Mouse (Mus musculus): ENCODE data around the gene Lsg1. TPM values are rescaled to one million over a fixed set of nuclear protein-coding genes. Genes with fewer than 3 reads are reported as not detected.

Gene Lsg1
- polyA plus RNA-seq, 1 experiment = 11.9 TPM

DNA sequence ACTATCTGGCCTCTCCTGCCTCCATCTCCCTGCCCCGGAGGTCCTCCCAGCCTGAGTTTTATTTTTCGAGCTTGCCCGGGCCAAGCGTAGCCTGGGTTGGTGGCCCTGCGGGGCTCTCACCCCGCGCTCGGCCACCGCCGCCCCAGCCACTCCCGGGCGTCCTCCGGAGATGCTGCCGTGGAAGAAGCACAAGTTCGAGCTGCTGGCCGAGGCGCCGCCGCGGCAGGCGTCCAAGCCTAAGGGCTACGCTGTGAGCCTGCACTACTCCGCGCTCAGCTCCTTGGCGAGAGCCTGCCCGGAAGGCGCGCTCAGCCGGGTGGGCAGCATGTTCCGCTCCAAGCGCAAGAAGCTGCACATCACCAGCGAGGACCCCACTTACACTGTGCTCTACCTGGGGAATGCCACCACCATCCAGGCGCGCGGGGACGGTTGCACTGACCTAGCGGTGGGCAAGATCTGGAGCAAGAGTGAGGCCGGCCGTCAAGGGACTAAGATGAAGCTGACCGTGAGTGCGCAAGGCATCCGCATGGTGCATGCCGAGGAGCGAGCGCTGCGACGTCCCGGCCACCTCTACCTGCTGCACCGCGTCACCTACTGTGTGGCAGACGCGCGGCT, 13.1 kb upstream of the Lsg1 start:
- TF ChIP-seq CTCF (IDR thresholded peaks at IDR 0.05; ENCODE audit: control insufficient read depth, insufficient read depth, insufficient replicate concordance, low read depth, low read length) (no peak), POLR2A (IDR thresholded peaks at IDR 0.05; ENCODE audit: control insufficient read depth, low read depth, low read length) (no peak)
- H3K4me1 ChIP-seq (ENCODE audit: control insufficient read depth, insufficient read depth, low read length) = peaks cover 13% of the 10 kb centered on the region
- H3K27me3 ChIP-seq (ENCODE audit: control insufficient read depth, insufficient read depth, low read length) = no peaks in the 10 kb centered on the region
- H3K4me3 ChIP-seq (ENCODE audit: control insufficient read depth, low read depth, low read length) = peak overlapping the region; percentile 58
- no peak overlapping the region for H3K27ac ChIP-seq (ENCODE audit: control insufficient read depth, insufficient read depth, low read depth, low read length)
- H3K36me3 ChIP-seq (ENCODE audit: control insufficient read depth, insufficient read depth, low read length) = no peaks in the 10 kb centered on the region

DNA sequence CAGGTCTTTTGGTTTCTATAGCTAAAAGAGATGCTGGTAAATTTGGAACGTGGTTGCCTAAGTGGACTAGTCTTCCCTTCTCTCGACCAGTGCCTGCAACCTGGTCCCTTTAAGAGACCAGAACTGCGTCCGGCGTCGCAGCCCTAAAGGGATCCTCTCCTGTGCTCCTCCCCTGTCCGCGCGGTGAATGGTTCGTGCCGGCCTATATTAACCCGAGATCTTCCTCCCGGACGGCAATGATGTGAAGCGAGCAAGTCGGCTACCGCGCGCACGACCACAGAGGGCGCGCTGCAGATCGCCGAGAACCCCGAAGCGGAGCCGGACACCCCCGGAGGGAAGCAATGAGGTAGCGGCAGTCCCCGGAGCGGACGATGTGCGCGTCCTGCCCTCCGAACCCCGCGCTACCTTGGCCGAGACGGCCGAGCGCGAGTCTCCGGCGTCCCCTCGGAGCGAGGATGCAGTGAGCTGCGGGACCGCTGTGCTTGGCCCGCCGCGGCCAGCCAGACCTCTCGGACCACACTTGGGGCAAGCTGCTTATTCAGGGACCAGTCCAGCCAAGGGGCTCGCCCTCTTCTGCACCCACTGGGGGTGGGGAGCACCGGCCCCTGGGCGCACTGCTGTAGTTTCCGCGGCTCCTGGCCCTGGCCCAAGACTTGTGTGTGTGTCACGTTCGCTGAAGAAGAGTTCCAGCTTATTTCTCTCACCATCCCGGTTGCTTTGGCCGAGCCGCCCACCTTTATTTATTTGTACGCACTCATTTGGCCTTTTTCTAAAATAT, 12.3 kb upstream of the Lsg1 start, which contains the start of gene Fam43a:
Gene Fam43a, plus strand, starts transcription at position 233 of the 778 bp plus-strand sequence.
- Histone ChIP-seq H3K4me3 (ENCODE audit: control insufficient read depth, low read depth, low read length) (peak within 1 kb of the TSS; percentile 80), H3K36me3 (ENCODE audit: control insufficient read depth, insufficient read depth, low read length) (no peaks in the 10 kb centered on the region), H3K27me3 (ENCODE audit: control insufficient read depth, insufficient read depth, low read length) (no peaks in the 10 kb centered on the region), H3K27ac (ENCODE audit: control insufficient read depth, insufficient read depth, low read depth, low read length) (no peak within 1 kb of the TSS), H3K4me1 (ENCODE audit: control insufficient read depth, insufficient read depth, low read length) (peaks cover 13% of the 10 kb centered on the region)
- TF ChIP-seq POLR2A (IDR thresholded peaks at IDR 0.05; ENCODE audit: control insufficient read depth, low read depth, low read length) (no peak), CTCF (IDR thresholded peaks at IDR 0.05; ENCODE audit: control insufficient read depth, insufficient read depth, insufficient replicate concordance, low read depth, low read length) (no peak)

DNA sequence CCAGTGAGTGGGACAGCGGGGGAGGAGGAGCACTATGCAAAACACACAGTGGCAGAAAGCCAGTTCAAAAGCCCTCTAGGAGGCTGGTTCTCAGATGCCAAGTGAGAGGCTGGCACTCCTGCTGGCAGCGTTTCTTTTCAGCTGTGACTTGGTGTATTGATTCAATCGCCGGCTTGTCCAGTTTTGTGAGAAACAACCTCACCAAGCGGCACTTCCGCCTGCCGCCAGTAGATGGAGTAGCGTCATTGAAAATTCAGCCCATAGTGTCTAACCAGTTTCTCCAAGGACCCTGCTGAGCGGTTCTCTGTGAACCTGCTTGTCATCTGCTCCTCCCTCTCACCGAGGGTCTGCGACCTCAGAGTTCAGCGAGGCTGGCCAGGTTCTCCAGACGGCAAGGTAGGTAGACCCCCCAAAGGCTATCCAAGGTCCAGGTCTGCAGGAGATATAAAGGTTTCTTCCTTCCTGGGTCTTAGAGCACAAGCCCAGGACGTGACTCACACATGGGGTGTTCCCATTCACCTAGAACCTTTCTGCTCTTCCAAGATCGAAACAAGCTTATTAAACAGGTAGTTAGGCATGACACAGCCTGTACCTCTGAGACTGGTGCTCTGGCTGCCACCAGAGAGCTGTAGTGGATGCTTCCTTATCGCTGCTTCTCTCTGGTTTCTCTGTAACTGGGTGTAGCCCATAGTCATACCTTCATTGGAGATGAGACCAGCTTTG, 9.7 kb upstream of the Lsg1 start:
- Histone ChIP-seq H3K4me3 (ENCODE audit: control insufficient read depth, low read depth, low read length) (no peak overlapping the region), H3K36me3 (ENCODE audit: control insufficient read depth, insufficient read depth, low read length) (no peaks in the 10 kb centered on the region), H3K4me1 (ENCODE audit: control insufficient read depth, insufficient read depth, low read length) (peaks cover 13% of the 10 kb centered on the region), H3K27me3 (ENCODE audit: control insufficient read depth, insufficient read depth, low read length) (no peaks in the 10 kb centered on the region), H3K27ac (ENCODE audit: control insufficient read depth, insufficient read depth, low read depth, low read length) (no peak overlapping the region)
- TF ChIP-seq POLR2A (IDR thresholded peaks at IDR 0.05; ENCODE audit: control insufficient read depth, low read depth, low read length) (no peak), CTCF (IDR thresholded peaks at IDR 0.05; ENCODE audit: control insufficient read depth, insufficient read depth, insufficient replicate concordance, low read depth, low read length) (peak; percentile 78)

DNA sequence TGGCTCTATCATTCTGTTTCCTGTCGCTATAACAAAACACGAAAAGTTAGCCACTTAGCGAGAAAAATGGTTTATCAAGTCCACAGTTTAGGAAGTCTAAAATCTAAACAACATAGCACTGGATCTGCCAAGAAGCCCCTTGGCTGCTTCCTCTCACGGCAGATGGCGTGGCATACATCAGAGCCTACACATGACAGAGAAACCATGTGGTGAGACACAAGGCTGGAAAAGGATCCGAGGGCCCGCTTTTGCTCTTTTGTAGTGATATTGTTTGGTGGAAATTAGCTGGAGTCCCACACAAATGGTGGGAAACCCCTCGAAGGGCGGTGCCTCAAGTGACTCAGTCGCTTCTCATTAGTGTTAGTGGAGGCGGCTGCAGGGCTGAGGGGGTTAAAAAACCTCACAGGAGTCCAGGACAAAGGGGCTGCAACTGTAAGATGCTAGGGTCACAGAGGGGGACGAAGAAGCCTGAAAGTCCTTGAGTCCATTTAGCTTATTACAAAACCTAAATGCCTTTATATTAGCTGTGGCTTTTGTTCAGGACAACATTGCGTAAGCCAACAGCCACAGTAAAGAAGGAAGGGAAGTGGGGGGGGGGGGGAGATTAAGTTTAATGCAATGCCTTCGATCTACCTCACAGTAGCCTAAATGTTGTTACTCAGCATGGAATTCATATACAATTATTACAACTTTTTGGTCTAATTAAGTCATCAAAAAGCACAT, 8.6 kb upstream of the Lsg1 start:
- Histone ChIP-seq H3K27ac (ENCODE audit: control insufficient read depth, insufficient read depth, low read depth, low read length) (no peak overlapping the region), H3K27me3 (ENCODE audit: control insufficient read depth, insufficient read depth, low read length) (no peaks in the 10 kb centered on the region), H3K4me3 (ENCODE audit: control insufficient read depth, low read depth, low read length) (no peak overlapping the region), H3K36me3 (ENCODE audit: control insufficient read depth, insufficient read depth, low read length) (no peaks in the 10 kb centered on the region), H3K4me1 (ENCODE audit: control insufficient read depth, insufficient read depth, low read length) (peaks cover 9% of the 10 kb centered on the region)
- TF ChIP-seq POLR2A (IDR thresholded peaks at IDR 0.05; ENCODE audit: control insufficient read depth, low read depth, low read length) = no peak
- no peak for TF ChIP-seq CTCF (IDR thresholded peaks at IDR 0.05; ENCODE audit: control insufficient read depth, insufficient read depth, insufficient replicate concordance, low read depth, low read length)

DNA sequence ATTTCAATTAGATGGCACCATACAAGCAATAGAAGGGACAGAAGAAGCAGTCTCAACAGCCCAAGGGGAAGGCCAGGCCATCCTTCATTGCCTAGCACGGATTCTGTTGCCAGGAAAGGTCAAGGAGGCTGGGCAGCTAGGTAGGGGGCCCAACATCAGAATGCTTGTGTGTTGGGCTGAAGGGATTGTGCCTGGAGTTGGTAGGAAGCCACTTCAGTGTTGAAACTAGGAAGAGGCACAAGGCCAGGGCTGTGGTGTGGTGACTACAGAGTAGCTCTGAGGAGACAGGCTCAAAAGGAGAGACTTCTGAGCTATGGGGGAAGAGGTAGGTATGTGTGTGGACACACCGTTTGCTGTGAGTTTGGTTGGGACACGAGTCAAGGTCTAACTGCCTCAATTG, 8.0 kb upstream of the Lsg1 start:
- peaks cover 5% of the 10 kb centered on the region; the same call in 1 of the 2 replicates for H3K4me1 ChIP-seq (ENCODE audit: control insufficient read depth, insufficient read depth, low read length)

DNA sequence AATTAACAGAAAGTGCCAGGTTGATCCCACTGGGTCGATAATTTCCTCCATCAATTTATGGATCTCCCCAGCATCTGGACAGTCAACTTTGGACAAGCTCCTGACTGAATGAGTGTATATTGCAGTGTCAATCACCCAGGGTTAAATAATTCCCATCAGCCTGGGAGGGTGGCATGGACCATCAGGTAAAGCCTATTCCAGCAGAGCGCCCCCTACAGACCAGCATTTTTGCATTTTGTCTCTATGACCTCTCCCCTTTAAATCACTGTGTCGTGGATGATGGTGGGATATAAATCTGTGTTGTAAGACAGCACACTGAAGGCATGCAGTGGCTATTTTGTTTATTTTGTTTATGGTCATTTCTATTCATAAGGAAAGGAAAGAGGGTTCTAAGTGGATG, 4.6 kb upstream of the Lsg1 start:
- H3K27me3 ChIP-seq (ENCODE audit: control insufficient read depth, insufficient read depth, low read length) = no peaks in the 10 kb centered on the region
- no peak overlapping the region for H3K4me3 ChIP-seq (ENCODE audit: control insufficient read depth, low read depth, low read length)
- no peaks in the 10 kb centered on the region for H3K4me1 ChIP-seq (ENCODE audit: control insufficient read depth, insufficient read depth, low read length)
- TF ChIP-seq CTCF (IDR thresholded peaks at IDR 0.05; ENCODE audit: control insufficient read depth, insufficient read depth, insufficient replicate concordance, low read depth, low read length) = no peak
- no peak for TF ChIP-seq POLR2A (IDR thresholded peaks at IDR 0.05; ENCODE audit: control insufficient read depth, low read depth, low read length)
- H3K36me3 ChIP-seq (ENCODE audit: control insufficient read depth, insufficient read depth, low read length) = no peaks in the 10 kb centered on the region
- H3K27ac ChIP-seq (ENCODE audit: control insufficient read depth, insufficient read depth, low read depth, low read length) = no peak overlapping the region

More for the DNA sequence above, 8.0 kb upstream of the Lsg1 start:
- H3K27me3 ChIP-seq (ENCODE audit: control insufficient read depth, insufficient read depth, low read length) = no peaks in the 10 kb centered on the region
- no peak overlapping the region for H3K27ac ChIP-seq (ENCODE audit: control insufficient read depth, insufficient read depth, low read depth, low read length)
- H3K4me3 ChIP-seq (ENCODE audit: control insufficient read depth, low read depth, low read length) = no peak overlapping the region
- no peaks in the 10 kb centered on the region for H3K36me3 ChIP-seq (ENCODE audit: control insufficient read depth, insufficient read depth, low read length)
- TF ChIP-seq CTCF (IDR thresholded peaks at IDR 0.05; ENCODE audit: control insufficient read depth, insufficient read depth, insufficient replicate concordance, low read depth, low read length) = no peak
- TF ChIP-seq POLR2A (IDR thresholded peaks at IDR 0.05; ENCODE audit: control insufficient read depth, low read depth, low read length) = no peak
